Mouse (Mus musculus) adrenal gland, postnatal 4 days (tissue): ENCODE measurements around the gene Tmprss6. TPM values are rescaled to one million over a fixed set of nuclear protein-coding genes. Genes with fewer than 3 reads are reported as not detected.
A peak's percentile ranks its signal among the peaks of the same experiment; 100 is the strongest.

Source experiments
- DNase-seq, 2 experiments: peaks; one replicate each; pipeline ENCODE4 v3.0.0; 2021 to 2022; ENCODE audit warnings: low spot score in 2 of 2, mixed read lengths in 2 of 2
- total RNA-seq, 2 experiments: library from RNA; stranded (reverse); gene quantifications; 2 replicates each; pipeline ENCODE4 v1.2.3; 2021

Gene Tmprss6
- total RNA-seq, 2 experiments from 2014 or later: 1.8 to 22.4 TPM

DNA sequence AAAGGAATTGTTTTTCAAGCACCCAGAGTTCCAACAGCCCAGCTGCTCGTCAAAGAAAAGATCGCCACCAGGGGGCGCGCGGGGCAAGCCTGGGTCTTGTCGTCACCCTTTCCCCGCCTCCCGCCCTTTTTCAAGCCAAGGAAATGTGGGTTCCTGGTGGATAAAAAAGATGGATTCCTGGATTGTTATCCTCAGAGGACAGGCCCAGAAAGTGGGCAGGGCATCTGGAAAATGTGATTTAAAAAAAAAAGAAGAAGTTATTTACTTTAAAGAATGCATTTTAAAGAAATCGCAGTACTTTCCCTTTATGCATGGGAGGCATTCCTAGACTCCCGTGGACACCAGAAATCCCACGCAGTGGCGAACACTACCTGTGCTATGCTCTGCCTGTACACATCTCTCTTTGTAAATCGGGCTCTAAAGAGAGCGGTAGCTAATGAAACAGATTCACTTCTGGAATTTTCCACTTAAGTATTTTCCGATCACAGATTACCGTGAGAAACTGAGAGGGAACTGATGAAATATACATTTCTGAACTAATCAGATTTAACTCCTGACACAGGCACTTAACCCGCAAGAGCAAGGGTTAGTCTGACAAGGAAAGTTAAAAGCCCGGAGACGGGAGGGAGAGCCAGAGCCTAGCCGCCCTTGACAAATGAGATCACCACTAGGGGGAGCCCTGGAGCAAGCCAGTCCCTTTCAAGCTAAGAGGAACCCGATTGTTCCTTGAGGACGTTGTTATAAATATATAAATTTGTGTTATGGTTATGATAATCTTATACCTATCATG, 20.5 kb downstream of the Tmprss6 start:
- peak; percentile 93 to 97 for DNase-seq

DNA sequence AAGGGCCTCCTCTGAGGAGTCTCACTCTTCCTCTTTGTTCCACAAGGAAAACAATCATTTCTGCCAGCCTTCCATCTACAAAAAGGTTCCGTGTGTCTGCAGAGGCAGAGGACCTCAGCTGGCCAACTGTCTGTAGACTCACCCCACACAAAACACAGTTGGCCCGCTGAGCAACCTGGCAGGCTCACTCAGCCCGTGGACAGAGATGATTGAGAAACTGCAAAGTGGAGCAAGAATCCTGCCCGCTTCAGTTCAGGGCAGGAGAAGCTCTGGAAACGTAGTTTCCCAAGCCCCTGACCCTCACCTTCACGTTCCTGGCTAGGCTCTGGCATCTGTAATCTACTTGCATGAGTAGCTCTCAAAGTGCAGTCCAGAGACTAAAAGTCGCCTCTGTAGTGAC, 21.3 kb downstream of the Tmprss6 start:
- no peak for DNase-seq

GRCm38 (mm10) chr15:78443857-78444256, 24.6 kb downstream of the Tmprss6 start:
- no peak for DNase-seq

DNA sequence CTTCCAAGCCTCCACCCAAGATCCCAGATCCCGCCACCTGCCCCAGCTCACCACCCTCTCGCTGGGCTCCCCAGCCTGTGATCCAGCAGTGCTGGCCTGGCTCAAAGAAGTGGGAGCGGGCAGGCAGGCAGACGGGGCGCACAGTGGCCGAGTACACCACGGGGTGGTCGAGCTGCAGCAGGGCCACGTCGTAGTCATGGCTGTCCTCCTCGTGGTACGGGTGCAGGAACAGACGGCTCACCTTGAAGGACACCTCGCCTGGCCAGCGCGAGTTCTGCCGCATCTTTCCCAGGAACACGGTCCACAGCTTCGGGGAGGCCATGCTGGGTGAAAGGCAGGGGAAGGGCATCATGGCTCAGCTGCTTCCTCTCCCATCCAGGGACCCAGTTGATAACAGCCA, 26.2 kb downstream of the Tmprss6 start:
- no peak for DNase-seq

GRCm38 (mm10) chr15:78438973-78439372, 29.5 kb downstream of the Tmprss6 start:
- no peak for DNase-seq

DNA sequence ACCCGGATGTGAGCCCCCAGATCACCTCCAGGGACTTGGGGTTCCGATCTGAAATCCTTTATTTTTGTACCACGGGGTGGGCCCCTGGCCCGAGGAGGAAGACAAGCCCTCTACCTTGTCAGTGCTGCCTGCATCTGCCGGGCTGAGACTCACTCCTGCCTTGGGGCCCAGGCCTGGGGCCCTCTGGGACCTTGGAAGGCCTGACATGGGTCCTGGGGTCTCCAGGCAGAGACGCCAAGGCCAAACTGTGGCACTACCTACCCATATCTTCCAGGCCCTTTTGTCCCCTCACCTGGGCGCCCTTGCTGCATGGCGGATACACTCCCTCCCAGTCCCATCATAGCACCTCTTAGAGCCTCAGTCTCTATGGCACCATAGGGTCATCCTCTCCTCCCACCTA, 29.9 kb downstream of the Tmprss6 start:
- no peak for DNase-seq

DNA sequence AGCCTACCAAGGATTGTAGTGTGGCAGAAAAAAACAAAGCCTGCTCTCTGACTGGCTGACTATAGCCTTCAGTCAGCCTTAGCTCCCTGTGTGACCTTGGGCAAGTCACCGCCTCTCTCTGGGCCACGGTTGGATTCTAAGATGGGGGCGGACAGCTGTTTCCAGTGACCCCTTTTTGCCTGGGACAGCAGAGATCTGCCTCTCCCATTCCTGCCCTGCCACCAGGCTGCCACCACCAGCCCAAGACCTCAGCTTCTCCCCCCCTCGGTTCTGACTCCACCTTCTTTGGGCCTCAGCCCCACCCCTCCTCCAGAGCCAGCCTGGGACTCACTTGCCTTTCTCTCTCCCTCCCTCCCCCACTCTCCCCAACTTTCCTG, 30.4 kb downstream of the Tmprss6 start:
- DNase-seq: peak in 1 of 2 experiments; percentile 27

- peak; percentile 41 to 68 for DNase-seq
Measured at GRCm38 (mm10) chr15:78437237-78438017, 31.0 kb downstream of the Tmprss6 start.

DNA sequence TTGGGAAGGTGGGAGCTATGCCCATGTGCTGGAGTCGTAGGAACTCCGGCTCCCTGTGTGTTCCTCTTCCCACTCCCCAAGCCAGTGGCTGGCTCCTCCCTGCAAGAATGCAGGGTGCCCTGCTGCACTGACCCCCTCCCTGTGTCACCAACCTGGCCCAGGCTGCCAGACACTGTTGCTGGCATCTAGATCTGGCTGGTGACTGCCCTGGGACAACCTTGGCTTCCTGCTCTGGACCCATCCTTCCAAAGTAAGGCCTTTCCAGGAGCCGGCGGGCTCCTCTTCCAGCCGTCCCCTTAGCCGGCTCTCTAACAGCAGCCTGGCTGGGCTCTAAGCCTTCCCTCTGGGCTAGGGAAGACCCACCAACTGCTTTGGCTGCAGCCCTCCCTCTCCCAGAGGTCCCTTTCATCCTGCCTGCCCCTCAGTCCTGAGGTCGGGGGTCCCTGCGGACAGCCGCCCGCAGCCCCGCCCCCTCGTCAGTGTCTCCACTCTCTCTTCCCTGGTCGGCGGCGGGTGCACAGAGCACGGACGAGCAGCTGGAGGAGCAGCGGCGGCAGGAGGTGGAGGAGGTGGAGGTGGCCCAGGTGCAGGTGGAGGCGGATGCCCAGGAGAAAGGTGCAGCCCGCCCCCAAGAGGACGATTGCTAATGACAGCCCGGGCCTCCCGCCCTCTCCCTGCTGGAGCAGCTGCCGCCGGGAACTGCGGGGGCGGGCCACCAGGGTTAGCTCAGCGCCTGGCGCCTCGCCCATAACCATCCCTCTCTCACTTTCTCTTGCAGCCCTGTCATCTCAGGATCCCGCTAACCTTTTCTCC, 31.8 kb downstream of the Tmprss6 start:
- peak; percentile 72 to 76 for DNase-seq

DNA sequence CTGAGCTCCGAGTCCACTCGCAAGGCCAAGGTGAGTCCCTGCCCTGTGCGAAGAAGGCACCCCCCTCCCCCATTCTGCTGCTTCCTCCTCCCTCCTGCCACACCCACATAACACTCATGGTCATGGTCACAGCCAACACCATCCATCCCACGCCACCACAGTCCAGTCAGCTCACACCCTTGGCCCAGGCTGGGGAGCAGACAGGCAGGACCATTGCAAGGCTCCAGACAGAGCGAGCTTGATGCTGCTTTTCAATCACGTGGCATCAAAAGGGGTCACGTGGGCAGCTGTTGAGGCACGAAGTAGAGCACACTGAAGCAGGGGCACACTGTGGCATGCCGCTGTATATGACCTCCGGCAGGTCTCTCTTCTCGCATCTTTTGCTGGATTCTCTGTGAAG, 32.8 kb downstream of the Tmprss6 start:
- no peak for DNase-seq

DNA sequence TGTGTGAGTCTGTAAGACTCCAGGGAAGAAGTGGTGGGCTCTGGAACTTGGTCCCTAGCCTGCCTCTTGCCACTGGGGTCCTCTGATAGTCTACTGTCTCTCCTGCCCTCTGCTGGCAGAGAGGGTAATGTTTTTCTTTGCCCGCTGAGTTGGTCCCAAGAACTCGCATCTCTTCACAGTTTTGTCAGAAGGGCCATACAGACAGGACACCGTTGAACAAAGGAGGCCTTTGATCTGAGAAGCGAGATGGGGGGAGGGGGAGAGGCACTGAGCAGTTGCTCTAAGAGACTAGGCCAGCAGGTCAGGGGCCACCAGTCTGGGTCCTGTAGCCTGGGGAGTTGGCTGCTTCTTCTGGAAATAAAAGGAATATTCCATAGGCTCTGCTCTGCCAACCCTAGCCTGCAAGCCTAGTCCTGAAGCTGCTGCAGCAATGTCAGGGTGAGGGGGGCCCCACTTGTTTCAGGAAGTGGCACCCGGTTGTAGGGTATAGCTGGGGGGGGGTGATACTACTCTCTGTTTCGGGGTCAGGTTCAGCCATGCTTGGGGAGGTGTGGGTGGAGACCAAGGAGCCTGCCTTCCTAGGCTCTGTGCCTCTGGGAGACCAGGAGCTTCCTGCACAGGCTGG, 33.4 kb downstream of the Tmprss6 start:
- no peak for DNase-seq

DNA sequence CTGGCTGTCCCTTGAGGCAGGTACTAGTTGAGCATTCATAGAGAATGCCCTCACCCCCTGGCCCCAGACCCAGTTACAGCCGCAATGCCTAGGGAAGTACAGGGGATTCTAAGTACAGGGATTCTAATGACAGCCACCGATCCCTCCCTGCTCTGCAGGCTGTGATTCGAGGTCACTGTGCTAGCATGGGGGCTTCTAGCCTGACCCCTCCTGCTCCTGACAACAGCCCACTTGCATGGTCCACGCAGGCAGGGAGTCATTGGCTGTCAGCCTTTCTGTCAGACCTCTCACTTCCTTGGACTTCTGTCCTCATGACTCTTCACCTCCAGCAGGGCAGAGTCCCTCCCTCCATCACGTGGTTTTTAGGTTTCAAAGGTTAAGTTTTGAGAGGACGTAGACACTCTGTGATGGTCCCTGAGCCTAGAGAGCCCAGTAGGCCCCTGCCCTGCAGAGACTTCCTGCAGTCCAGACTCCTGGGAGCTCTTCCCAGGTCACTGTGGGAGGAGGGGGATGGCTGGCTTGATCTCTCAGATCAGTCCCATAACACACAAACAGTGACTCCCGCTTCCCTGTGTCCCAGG, 36.8 kb downstream of the Tmprss6 start:
- DNase-seq: no peak

GRCm38 (mm10) chr15:78430874-78431273, 37.6 kb downstream of the Tmprss6 start:
- no peak for DNase-seq

DNA sequence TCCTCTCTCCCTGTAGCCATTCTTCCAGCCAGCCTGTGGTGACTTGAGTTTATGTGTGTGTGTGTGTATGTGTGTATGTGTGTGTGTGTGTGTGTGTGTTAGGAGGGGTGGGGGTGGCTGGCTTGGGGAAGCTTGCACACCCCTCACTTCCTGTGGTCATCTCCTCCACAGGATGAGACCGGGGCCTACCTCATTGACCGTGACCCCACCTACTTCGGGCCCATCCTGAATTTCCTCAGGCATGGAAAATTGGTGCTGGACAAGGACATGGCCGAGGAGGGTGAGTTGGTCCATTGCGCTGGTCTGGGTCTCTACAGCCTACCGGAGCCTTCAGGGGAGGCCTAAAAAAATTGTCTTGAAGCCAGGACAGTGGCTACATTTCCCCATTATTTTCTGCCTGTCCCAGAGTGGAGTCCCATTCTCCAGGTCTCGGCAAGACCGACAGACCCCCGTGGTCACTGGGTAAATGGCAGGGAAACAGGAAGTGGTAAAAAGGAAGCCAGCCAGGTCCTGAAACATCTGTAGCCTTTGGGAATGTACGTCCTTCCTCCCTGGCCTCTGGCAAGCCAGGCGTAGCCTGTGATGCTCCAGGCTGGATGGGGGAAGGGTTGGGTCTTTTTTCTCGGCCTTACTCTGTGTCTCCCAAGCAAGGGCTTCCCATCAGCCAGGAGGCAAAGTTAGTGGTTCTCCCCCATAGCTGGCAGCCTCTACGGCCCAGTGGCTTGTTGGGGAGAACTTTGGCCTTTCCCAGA, 38.4 kb downstream of the Tmprss6 start:
- DNase-seq: no peak

DNA sequence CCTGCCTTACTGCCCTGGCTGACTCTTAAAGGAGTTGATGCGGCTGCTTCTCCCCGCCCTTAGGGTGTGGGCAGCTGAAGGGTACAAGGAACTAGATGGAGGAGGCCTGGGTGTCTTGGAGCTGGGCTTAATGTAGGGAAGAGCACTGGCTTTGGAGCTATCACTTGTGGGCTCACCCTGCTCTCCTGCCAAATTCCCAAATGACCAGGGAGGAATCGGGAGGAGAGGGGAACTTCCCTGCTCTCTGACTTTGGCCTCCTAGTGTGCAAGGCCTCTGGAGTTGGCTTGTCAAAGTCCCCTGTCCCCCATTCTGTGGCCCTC, 39.3 kb downstream of the Tmprss6 start:
- DNase-seq: no peak

- peak in 1 of 2 experiments; percentile 67 for DNase-seq
Measured at GRCm38 (mm10) chr15:78428391-78429138, 39.9 kb downstream of the Tmprss6 start, which contains the start of gene Kctd17. TSS of gene Kctd17 (plus strand) at chr15:78428564.

DNA sequence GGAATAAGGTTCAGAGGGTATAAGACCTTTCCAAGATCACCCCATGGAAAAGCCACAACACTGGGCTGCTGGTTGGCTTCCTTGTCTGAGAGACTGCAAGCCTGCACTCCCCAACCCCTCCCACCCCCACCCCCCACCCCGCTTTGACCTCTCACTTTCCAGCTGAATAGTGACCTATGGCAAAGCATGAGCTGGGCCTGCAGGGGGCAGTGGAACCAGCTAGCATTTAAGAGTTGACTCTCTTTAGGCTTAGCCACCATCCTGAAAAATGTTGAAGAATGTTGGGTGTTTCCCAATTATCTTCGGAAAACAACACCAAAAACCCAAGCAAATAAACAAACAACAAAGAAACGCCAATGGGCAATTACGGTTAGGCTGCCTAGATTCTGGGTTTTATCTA, 43.2 kb downstream of the Tmprss6 start:
- no peak for DNase-seq

DNA sequence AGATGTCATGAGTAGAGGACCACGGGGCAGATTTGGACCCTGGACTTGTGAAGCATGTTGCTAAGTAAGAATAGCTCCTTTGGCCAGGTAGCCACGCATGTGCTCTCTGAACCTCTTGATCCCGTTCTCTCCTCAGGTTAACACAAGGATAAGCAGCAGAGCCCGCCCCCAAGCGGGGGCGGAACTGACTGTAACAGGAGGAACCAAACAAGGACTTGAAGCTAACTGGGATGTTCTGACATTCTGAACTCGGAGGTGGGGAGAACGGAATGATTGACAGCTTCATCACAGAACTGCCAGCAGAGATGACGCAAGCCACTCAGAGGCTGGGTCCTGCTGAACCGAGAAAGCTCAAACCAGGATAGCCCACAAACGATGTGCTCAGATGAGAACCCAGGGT, 43.9 kb downstream of the Tmprss6 start:
- no peak for DNase-seq
